19 mouse cellular contexts compared by ENCODE assay signal in genomic region chr3:47018565-47018964, GRCm38 (mm10).
DNase-seq lines count a peak whose midpoint lies in the region; TF ChIP-seq lines count a peak whose summit lies in the region.
"Had no signal": no experiment of that assay in that cellular context is flagged by ENCODE, and none has a peak within 500 bp of the region (broad histone marks: within the 10 kb centered on the region; RNA-seq: fewer than 3 reads in every experiment).

No protein-coding gene starts in this region.

- DNase-seq in testis, postnatal 10 days (ENCODE audit: low spot score): peak; percentile 33
- no peak for DNase-seq in testis, postnatal 14 days (ENCODE audit: low spot score)
- peak; percentile 88 for DNase-seq in MN1 (ENCODE audit: low spot score)
- no peak for DNase-seq in cerebellum, adult 2 months
- no peak for DNase-seq in left cerebral cortex, adult 8-10 months (ENCODE audit: low spot score in 2 of 2)
- DNase-seq: adrenal gland, adult 8-10 months; adrenal gland, postnatal 14 days; adrenal gland, postnatal 36 days; cerebellum, adult 11-12 months; cerebellum, adult 8-10 months; cerebellum, adult 9-11 months; cerebellum, postnatal 14 days; cerebellum, postnatal 36 days had no signal

- no peaks in the 10 kb centered on the region for H3K4me1 ChIP-seq in cerebellum, adult 2 months (ENCODE audit: control insufficient read depth, insufficient read depth, low read length)
- H3K4me1 ChIP-seq: embryonic facial prominence, embryonic 13.5 days; embryonic facial prominence, embryonic 15.5 days; forebrain, embryonic 10.5 days; forebrain, embryonic 12.5 days had no signal

- no peak overlapping the region for H3K4me3 ChIP-seq in cerebellum, adult 2 months (replicated peaks; ENCODE audit: insufficient read depth, low read depth, low read length)
- H3K4me3 ChIP-seq: embryonic facial prominence, embryonic 13.5 days; embryonic facial prominence, embryonic 15.5 days; erythroblast, embryonic 14.5 days; forebrain, embryonic 10.5 days; forebrain, embryonic 12.5 days had no signal

- no peak for TF ChIP-seq CTCF in cerebellum, adult 2 months (IDR thresholded peaks at IDR 0.05; ENCODE audit: borderline replicate concordance, insufficient read depth, low read depth, low read length)

- TF ChIP-seq POLR2A in cerebellum, adult 2 months (IDR thresholded peaks at IDR 0.05; ENCODE audit: borderline replicate concordance, insufficient read depth, low read length): no peak

- 74% methylated on average over 7 of the region's 7 CpGs for WGBS in cerebellum, adult 2 months

- no peaks in the 10 kb centered on the region for H3K27me3 ChIP-seq in cerebellum, adult 2 months (ENCODE audit: control insufficient read depth, insufficient read depth, low read length)
- H3K27me3 ChIP-seq: embryonic facial prominence, embryonic 13.5 days; embryonic facial prominence, embryonic 15.5 days; forebrain, embryonic 12.5 days; Patski had no signal

- H3K27ac ChIP-seq in cerebellum, adult 2 months (ENCODE audit: insufficient read depth, low read length): no peak overlapping the region
- H3K27ac ChIP-seq: embryonic facial prominence, embryonic 13.5 days; embryonic facial prominence, embryonic 15.5 days; forebrain, embryonic 10.5 days; forebrain, embryonic 12.5 days had no signal

Comparison
In these comparisons a context has a peak if more than half of its experiments do, and no peak if none do; other contexts are left out.
1. DNase-seq: peak in testis, postnatal 10 days (single experiment) and MN1 (single experiment); none in testis, postnatal 14 days (single experiment), cerebellum, adult 2 months (0 of 2) and left cerebral cortex, adult 8-10 months (0 of 2).